Mouse (Mus musculus) heart, embryonic 11.5 days (tissue): ENCODE data around the gene 4930435E12Rik. TPM values are rescaled to one million over a fixed set of nuclear protein-coding genes. Genes with fewer than 3 reads are reported as not detected.

Experiments used
- ATAC-seq: fragments of 200-750 bp; cut with Nextera tagmentation; replicated peaks from 2 replicates; pipeline ENCODE4 v1.8.0; 2017; ENCODE audit warnings: moderate library complexity; ENCODE audit not compliant: insufficient number of reproducible peaks, low FRiP score, low TSS enrichment
- H3K27ac ChIP-seq: fragments of 300-500 bp; sonication (generic); 2 replicates; pipeline ENCODE4 v1.5.1; 2014; ENCODE audit warnings: mild to moderate bottlenecking, low read depth, low read length
- H3K27me3 ChIP-seq: fragments of 300-500 bp; sonication (generic); 2 replicates; pipeline ENCODE4 v1.6.1; 2014; ENCODE audit warnings: mild to moderate bottlenecking, low read length, mixed read lengths; ENCODE audit not compliant: control insufficient read depth, insufficient read depth
- H3K36me3 ChIP-seq: fragments of 300-500 bp; sonication (generic); 2 replicates; pipeline ENCODE4 v1.6.1; 2014; ENCODE audit warnings: mild to moderate bottlenecking, low read length, moderate library complexity, mixed read lengths; ENCODE audit not compliant: control insufficient read depth, insufficient read depth
- H3K4me1 ChIP-seq: fragments of 300-500 bp; sonication (generic); 2 replicates; pipeline ENCODE4 v1.6.1; 2014; ENCODE audit warnings: low read length; ENCODE audit not compliant: control insufficient read depth, insufficient read depth
- H3K4me2 ChIP-seq: fragments of 300-500 bp; sonication (generic); 2 replicates; pipeline ENCODE4 v1.6.1; 2014; ENCODE audit warnings: mild to moderate bottlenecking, moderate library complexity
- H3K4me3 ChIP-seq: fragments of 300-500 bp; sonication (generic); 2 replicates; pipeline ENCODE4 v1.5.1; 2014; ENCODE audit warnings: low read depth, low read length
- H3K9ac ChIP-seq: fragments of 300-500 bp; sonication (generic); 2 replicates; pipeline ENCODE4 v1.6.1; 2014; ENCODE audit warnings: mild to moderate bottlenecking, low read depth, low read length, moderate library complexity
- H3K9me3 ChIP-seq: fragments of 300-500 bp; sonication (generic); replicated peaks from 2 replicates; pipeline ENCODE4 v1.6.1; 2016; ENCODE audit warnings: low read length; ENCODE audit not compliant: control insufficient read depth
- WGBS: fragments of 180-500 bp; shearing (Covaris S2); extraction: QIAGEN DNeasy Blood & Tissue Kit; methylation state at CpG from one replicate; pipeline ENCODE4 v1.1.7; 2014; ENCODE audit not compliant: insufficient replicate concordance; 5-methylcytosine and 5-hydroxymethylcytosine counted together
- polyA plus RNA-seq: library from polyadenylated mRNA; unstranded; fragments of >200 nt; fragmentation: Nextera tagmentation; extraction: Ambion mirVana; gene quantifications from 2 replicates; pipeline ENCODE4 v1.2.1, GENCODE M21; 2014

4930435E12Rik gene
- polyA plus RNA-seq, 1 experiment from 2014 or later: not detected

GRCm38 (mm10) chr16:38780960-38781572, 47.5 kb downstream of the 4930435E12Rik start:
- ATAC-seq: no peak
- Histone ChIP-seq H3K9ac (no peak overlapping the region), H3K27ac (no peak overlapping the region), H3K4me2 (no peak overlapping the region), H3K27me3 (no peaks in the 10 kb centered on the region), H3K4me3 (no peak overlapping the region), H3K4me1 (0 out of 2 replicates have a peak, but pooled peaks cover 4% of the 10 kb centered on the region), H3K9me3 (no peaks in the 10 kb centered on the region), H3K36me3 (no peaks in the 10 kb centered on the region)
- 90% methylated on average over 7 of the region's 7 CpGs for WGBS

DNA sequence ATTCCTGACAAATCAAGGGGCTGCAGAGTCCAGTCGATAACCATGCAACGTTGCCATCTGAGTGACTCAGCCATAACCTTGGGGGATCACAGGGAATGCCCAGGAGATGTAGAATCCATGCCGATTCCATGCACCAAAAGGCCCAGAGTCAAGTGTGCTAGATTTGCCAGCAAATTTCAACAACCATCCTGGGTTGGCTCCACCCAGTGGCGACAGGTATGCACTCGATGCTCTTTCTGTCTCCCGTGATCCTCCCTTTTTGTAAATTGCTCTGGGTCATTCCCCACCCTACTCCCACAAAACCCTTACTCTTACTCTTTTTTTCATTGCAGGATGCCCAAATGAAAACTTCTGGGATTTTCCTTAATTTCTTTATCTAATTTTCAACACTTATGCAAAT, 52.2 kb downstream of the 4930435E12Rik start:
- no peak overlapping the region for H3K4me2 ChIP-seq
- 53% methylated on average over 6 of the region's 6 CpGs for WGBS
- H3K9me3 ChIP-seq: no peaks in the 10 kb centered on the region
- H3K27me3 ChIP-seq: no peaks in the 10 kb centered on the region
- no peaks in the 10 kb centered on the region for H3K4me1 ChIP-seq
- no peaks in the 10 kb centered on the region for H3K36me3 ChIP-seq
- no peak overlapping the region for H3K4me3 ChIP-seq
- no peak for ATAC-seq
- H3K9ac ChIP-seq: no peak overlapping the region
- H3K27ac ChIP-seq: no peak overlapping the region

DNA sequence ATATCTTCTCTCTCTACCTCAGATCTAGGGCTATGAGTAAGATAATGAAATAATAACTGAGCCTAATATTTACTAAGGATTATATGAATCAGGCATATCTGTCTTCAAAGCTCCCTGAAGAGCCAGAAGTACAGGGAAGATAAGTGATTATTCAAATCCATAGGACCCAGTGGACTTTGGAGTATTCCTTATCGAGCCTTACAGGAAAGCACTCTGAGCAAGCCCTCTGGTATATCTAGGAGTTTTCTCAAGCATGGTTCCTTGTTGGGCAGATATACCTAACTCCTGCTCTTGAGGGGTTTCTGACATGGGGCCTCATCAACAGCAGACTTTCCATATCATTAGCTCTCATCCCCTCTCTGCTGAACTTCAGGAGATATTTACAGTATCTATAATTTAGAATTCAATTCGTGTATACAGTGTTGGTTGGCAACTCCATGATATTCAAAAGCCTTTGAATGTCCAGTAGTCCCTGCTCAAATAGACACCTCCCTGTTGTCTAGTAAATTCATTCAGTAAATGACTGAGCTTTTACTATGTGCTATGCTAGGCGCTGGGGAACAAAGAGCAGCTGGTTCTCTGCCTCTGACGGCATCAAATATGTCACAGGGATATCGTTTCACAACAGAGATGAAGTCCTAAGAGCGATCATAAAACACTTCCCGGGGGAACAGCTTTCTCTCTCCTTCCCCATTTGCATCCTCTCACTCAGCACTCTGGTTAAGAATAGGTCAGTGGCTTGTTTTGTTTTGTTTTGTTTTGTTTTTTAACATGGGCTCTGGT, 53.4 kb downstream of the 4930435E12Rik start:
- Histone ChIP-seq H3K4me3 (no peak overlapping the region), H3K9me3 (no peaks in the 10 kb centered on the region), H3K4me1 (no peaks in the 10 kb centered on the region), H3K27me3 (no peaks in the 10 kb centered on the region), H3K36me3 (no peaks in the 10 kb centered on the region), H3K9ac (no peak overlapping the region), H3K27ac (no peak overlapping the region), H3K4me2 (no peak overlapping the region)
- 75% methylated on average over 7 of the region's 7 CpGs for WGBS
- no peak for ATAC-seq

GRCm38 (mm10) chr16:38772906-38773496, 55.5 kb downstream of the 4930435E12Rik start:
- H3K4me1 ChIP-seq: no peaks in the 10 kb centered on the region
- WGBS: 68% methylated on average over 12 of the region's 12 CpGs
- H3K4me3 ChIP-seq: no peak overlapping the region
- no peaks in the 10 kb centered on the region for H3K27me3 ChIP-seq
- H3K9me3 ChIP-seq: no peaks in the 10 kb centered on the region
- H3K9ac ChIP-seq: no peak overlapping the region
- ATAC-seq: no peak
- H3K27ac ChIP-seq: no peak overlapping the region
- H3K36me3 ChIP-seq: no peaks in the 10 kb centered on the region
- H3K4me2 ChIP-seq: no peak overlapping the region

- 92% methylated on average over 6 of the region's 6 CpGs for WGBS
- H3K9me3 ChIP-seq: no peaks in the 10 kb centered on the region
- H3K4me3 ChIP-seq: no peak overlapping the region
- H3K4me1 ChIP-seq: no peaks in the 10 kb centered on the region
- no peaks in the 10 kb centered on the region for H3K36me3 ChIP-seq
- no peak for ATAC-seq
- H3K9ac ChIP-seq: no peak overlapping the region
- H3K27me3 ChIP-seq: no peaks in the 10 kb centered on the region
- H3K4me2 ChIP-seq: no peak overlapping the region
- no peak overlapping the region for H3K27ac ChIP-seq
Measured at GRCm38 (mm10) chr16:38771145-38771544, 57.4 kb downstream of the 4930435E12Rik start.

DNA sequence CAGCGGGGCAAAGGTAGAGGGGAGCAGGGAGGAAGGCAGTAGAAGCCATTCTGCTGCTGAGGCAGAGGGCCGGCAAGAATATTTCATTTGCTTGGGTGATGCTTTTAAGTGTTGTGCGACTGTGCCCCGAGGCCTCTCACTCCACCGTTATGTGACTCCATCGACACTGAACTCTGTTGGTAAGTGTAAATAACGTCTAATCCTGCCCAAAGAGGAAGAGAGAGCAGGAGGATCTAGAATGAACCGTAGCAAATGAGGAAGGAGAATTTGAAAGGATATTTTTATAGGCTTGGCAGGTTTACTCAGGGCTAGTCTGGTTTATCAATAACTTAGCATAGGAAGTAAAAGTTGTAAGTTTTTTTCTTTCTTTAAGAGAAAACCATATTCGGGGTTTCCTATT, 59.0 kb downstream of the 4930435E12Rik start:
- Histone ChIP-seq H3K4me2 (no peak overlapping the region), H3K27ac (no peak overlapping the region), H3K4me3 (no peak overlapping the region), H3K9ac (no peak overlapping the region), H3K9me3 (no peaks in the 10 kb centered on the region), H3K4me1 (no peaks in the 10 kb centered on the region), H3K36me3 (no peaks in the 10 kb centered on the region; the same call in 1 of the 2 replicates), H3K27me3 (no peaks in the 10 kb centered on the region)
- 79% methylated on average over 9 of the region's 9 CpGs for WGBS
- no peak for ATAC-seq

DNA sequence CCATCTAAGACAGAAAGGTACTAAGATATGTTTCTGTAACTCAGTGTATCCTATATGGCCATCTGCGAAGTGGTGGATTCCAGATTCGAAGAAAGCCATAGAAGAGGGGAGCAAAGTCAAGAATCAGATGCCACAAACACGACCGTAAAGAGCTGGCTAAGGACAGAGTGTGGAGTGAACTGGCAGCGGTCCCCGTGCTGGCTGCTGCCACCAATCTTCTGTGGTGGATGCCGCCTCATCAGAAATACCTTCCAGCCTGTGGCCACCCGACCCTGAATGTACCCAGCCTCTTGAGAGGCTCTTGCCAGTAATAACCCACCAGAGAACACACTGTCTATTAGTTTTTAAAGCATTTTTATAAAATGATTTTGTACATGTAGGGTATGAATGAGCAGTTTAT, 60.2 kb downstream of the 4930435E12Rik start:
- no peak for ATAC-seq
- Histone ChIP-seq H3K9ac (no peak overlapping the region), H3K9me3 (no peaks in the 10 kb centered on the region), H3K36me3 (no peaks in the 10 kb centered on the region; the same call in 1 of the 2 replicates), H3K4me1 (0 out of 2 replicates have a peak, but pooled peaks cover 2% of the 10 kb centered on the region), H3K27me3 (no peaks in the 10 kb centered on the region), H3K27ac (no peak overlapping the region), H3K4me2 (no peak overlapping the region), H3K4me3 (no peak overlapping the region)
- 90% methylated on average over 8 of the region's 8 CpGs for WGBS

- Histone ChIP-seq H3K9me3 (no peaks in the 10 kb centered on the region), H3K36me3 (no peaks in the 10 kb centered on the region; the same call in 1 of the 2 replicates), H3K27me3 (no peaks in the 10 kb centered on the region), H3K4me3 (no peak overlapping the region), H3K9ac (no peak overlapping the region), H3K4me1 (0 out of 2 replicates have a peak, but pooled peaks cover 2% of the 10 kb centered on the region), H3K27ac (no peak overlapping the region), H3K4me2 (no peak overlapping the region)
- WGBS: 82% methylated on average over 8 of the region's 8 CpGs
- no peak for ATAC-seq
Measured at GRCm38 (mm10) chr16:38767761-38768160, 60.8 kb downstream of the 4930435E12Rik start.
